Mouse (Mus musculus) stomach, embryonic 15.5 days (tissue): Measurements from ENCODE around the gene Foxg1. TPM values are rescaled to one million over a fixed set of nuclear protein-coding genes. Genes with fewer than 3 reads are reported as not detected.

ENCODE experiments used
- ATAC-seq: fragments of 200-750 bp; cut with Nextera tagmentation; 2 replicates; pipeline ENCODE4 v1.8.0; 2017; ENCODE audit warnings: low read depth, moderate number of reproducible peaks, moderate TSS enrichment; ENCODE audit not compliant: insufficient read depth, low FRiP score
- H3K27ac ChIP-seq: fragments of 300-500 bp; sonication (generic); 2 replicates; pipeline ENCODE4 v1.5.1; 2015; ENCODE audit warnings: mild to moderate bottlenecking, inconsistent platforms
- H3K27me3 ChIP-seq: fragments of 300-500 bp; sonication (generic); replicated peaks from 2 replicates; pipeline ENCODE4 v1.6.1; 2015; ENCODE audit warnings: inconsistent platforms
- H3K36me3 ChIP-seq: fragments of 300-500 bp; sonication (generic); 2 replicates; pipeline ENCODE4 v1.6.1; 2015; ENCODE audit warnings: inconsistent platforms
- H3K4me1 ChIP-seq: fragments of 300-500 bp; sonication (generic); 2 replicates; pipeline ENCODE4 v1.6.1; 2015; ENCODE audit warnings: inconsistent platforms
- H3K4me2 ChIP-seq: fragments of 300-500 bp; sonication (generic); 2 replicates; pipeline ENCODE4 v1.6.1; 2015; ENCODE audit warnings: mild to moderate bottlenecking, inconsistent platforms
- H3K4me3 ChIP-seq: fragments of 300-500 bp; sonication (generic); replicated peaks from 2 replicates; pipeline ENCODE4 v1.5.1; 2015; ENCODE audit warnings: inconsistent platforms
- H3K9ac ChIP-seq: fragments of 300-500 bp; sonication (generic); 2 replicates; pipeline ENCODE4 v1.6.1; 2015; ENCODE audit warnings: inconsistent platforms
- H3K9me3 ChIP-seq: fragments of 300-500 bp; sonication (generic); 2 replicates; pipeline ENCODE4 v1.6.1; 2016; ENCODE audit warnings: inconsistent platforms
- WGBS: fragments of 180-500 bp; shearing (Covaris S2); methylation state at CpG from one replicate; pipeline ENCODE4 v1.1.7; 2015; 5-methylcytosine and 5-hydroxymethylcytosine counted together
- polyA plus RNA-seq: library from polyadenylated mRNA; unstranded; fragments of >200 nt; fragmentation: Nextera tagmentation; extraction: Ambion mirVana; gene quantifications from 2 replicates; pipeline ENCODE4 v1.2.1, GENCODE M21; 2015

The Foxg1 gene
- polyA plus RNA-seq, 1 experiment from 2014 or later, result 0.06 TPM

- H3K27ac ChIP-seq, result no peak overlapping the region
- peaks cover 7% of the 10 kb centered on the region for H3K4me1 ChIP-seq
- no peak overlapping the region for H3K4me2 ChIP-seq
- no peaks in the 10 kb centered on the region for H3K9me3 ChIP-seq
- ATAC-seq, result no peak
- H3K4me3 ChIP-seq, result no peak overlapping the region
- H3K36me3 ChIP-seq, result no peaks in the 10 kb centered on the region
- peaks cover 64% of the 10 kb centered on the region for H3K27me3 ChIP-seq
- WGBS, result 26% methylated on average over 4 of the region's 4 CpGs
- H3K9ac ChIP-seq, result no peak overlapping the region
Observed at GRCm38 (mm10) chr12:49397443-49398162, 15.1 kb downstream of the Foxg1 start.

- Histone ChIP-seq H3K4me3 (no peak overlapping the region), H3K4me2 (no peak overlapping the region), H3K9ac (no peak overlapping the region), H3K27me3 (peaks cover 69% of the 10 kb centered on the region), H3K36me3 (no peaks in the 10 kb centered on the region), H3K4me1 (peaks cover 7% of the 10 kb centered on the region), H3K27ac (no peak overlapping the region), H3K9me3 (no peaks in the 10 kb centered on the region)
- ATAC-seq, result no peak
Observed at GRCm38 (mm10) chr12:49398163-49398540, 15.7 kb downstream of the Foxg1 start.

DNA sequence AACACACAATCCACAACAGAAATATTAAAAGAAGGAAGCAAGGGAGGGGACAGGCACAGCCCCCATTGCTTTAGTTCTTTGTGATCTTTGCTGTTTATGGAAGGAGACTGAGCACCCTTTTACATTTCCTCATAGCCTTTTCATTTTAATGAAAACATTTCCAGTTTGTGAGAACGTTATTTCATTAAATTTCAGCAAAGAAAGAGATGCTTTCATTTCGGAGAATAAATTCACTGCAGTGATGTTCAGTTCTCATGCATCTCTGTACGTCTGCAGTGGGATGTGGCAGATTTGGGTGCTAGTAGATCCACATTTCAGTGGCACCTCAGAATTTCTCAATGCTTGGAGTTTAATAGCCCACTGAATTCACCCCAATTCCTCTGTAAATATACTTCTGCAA is 16.2 kb downstream of the Foxg1 start:
- no peak for ATAC-seq
- 23% methylated on average over 3 of the region's 3 CpGs for WGBS

GRCm38 (mm10) chr12:49399611-49400010 is 17.2 kb downstream of the Foxg1 start:
- 2% methylated on average over 1 of the region's 1 CpGs for WGBS
- Histone ChIP-seq H3K36me3 (no peaks in the 10 kb centered on the region), H3K4me2 (no peak overlapping the region), H3K4me1 (peaks cover 7% of the 10 kb centered on the region), H3K4me3 (no peak overlapping the region), H3K27me3 (peaks cover 66% of the 10 kb centered on the region), H3K27ac (no peak overlapping the region), H3K9me3 (no peaks in the 10 kb centered on the region), H3K9ac (no peak overlapping the region)
- no peak for ATAC-seq

More for the DNA sequence above, 16.2 kb downstream of the Foxg1 start:
- Histone ChIP-seq H3K27ac (no peak overlapping the region), H3K4me2 (no peak overlapping the region), H3K27me3 (peaks cover 71% of the 10 kb centered on the region), H3K9me3 (no peaks in the 10 kb centered on the region), H3K4me3 (no peak overlapping the region), H3K4me1 (peaks cover 7% of the 10 kb centered on the region), H3K9ac (no peak overlapping the region), H3K36me3 (no peaks in the 10 kb centered on the region)

DNA sequence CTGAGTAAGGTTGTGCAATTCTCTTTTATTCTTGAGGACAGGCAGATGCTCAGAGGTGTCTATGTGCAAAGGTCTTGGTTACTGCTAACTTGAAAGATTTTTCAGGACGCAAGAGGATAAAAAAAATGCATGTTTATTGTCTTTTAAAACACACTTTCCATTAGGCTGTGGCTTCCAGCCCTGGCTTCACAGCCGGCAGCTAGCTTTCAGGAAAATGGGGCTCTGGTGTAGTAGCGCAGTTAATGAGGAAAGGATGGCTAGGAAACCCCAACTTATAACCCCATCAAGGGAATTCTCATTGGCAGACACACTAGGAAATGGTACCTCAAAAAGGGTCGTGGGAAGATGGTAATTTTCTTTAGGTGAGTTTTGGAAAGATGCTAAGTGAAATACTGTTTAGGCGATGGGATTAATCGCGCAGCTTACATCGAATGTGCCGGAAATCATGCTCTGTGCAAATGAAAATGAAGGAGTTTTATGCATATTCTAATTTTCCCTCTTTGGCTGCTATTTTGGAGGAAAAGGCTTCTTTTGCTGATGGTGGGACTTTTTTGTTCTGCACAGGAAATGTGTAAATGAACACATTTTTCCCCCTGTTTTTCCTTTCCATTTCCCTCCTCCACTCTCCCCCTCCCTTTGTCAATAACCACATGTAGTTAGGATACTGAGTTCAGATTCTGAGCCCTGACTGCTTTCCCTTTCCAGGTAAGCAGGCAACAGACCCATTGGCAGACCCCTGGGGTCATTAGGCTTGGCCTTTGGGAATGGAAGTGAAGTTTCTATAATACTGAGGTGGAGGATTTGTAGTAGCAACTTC is 17.8 kb downstream of the Foxg1 start:
- no peak overlapping the region for H3K4me3 ChIP-seq
- no peak overlapping the region for H3K4me2 ChIP-seq
- no peaks in the 10 kb centered on the region for H3K36me3 ChIP-seq
- WGBS, result 6% methylated on average over 9 of the region's 9 CpGs
- H3K9me3 ChIP-seq, result no peaks in the 10 kb centered on the region
- H3K4me1 ChIP-seq, result peaks cover 7% of the 10 kb centered on the region
- no peak for ATAC-seq
- H3K9ac ChIP-seq, result no peak overlapping the region
- H3K27me3 ChIP-seq, result peaks cover 60% of the 10 kb centered on the region
- H3K27ac ChIP-seq, result no peak overlapping the region

GRCm38 (mm10) chr12:49400853-49401118 is 18.3 kb downstream of the Foxg1 start:
- Histone ChIP-seq H3K4me3 (peak overlapping the region; percentile 41), H3K9me3 (no peaks in the 10 kb centered on the region), H3K27me3 (peaks cover 58% of the 10 kb centered on the region), H3K4me2 (peak overlapping the region; percentile 89), H3K27ac (no peak overlapping the region), H3K4me1 (peaks cover 7% of the 10 kb centered on the region), H3K36me3 (no peaks in the 10 kb centered on the region), H3K9ac (no peak overlapping the region)
- 0 out of 2 replicates have a peak, but pooled peaks have one; percentile 50 for ATAC-seq
- WGBS, result under 1% methylated on average over 8 of the region's 8 CpGs

DNA sequence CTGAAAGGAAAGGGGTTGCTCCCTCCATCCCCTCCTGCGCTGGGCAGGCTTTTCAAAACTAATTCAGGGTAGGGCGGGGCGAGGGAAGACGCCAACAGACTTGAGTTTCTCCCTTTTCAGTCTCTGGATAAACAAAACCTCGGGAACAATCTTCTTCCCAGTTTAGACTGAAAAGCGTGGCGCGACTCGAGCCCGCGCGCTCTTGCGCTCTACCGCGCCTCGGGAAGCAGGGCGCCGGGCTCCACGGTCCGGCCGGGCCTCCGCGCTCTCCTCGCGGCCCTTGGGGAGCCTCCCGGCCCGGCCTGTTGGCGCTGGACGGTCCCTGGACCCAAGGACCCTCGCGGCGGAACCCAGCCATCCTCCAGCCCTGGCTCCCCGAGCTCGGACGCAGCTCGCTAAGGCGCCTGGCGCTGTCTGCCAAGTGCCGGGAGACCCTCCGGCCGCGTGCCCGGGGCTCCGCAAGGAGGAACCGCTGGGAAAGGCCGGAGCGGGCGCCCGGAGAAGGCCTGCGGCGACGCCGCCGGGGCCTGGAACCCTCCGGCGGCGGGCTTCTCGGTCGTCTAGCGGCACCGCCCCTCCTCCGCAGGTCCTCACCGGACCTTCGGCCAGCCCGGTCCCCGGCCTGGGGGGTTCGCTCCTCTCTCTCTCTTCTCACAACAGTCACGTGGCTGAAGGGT is 18.8 kb downstream of the Foxg1 start:
- no peaks in the 10 kb centered on the region for H3K9me3 ChIP-seq
- WGBS, result under 1% methylated on average over 68 of the region's 68 CpGs
- H3K36me3 ChIP-seq, result no peaks in the 10 kb centered on the region
- ATAC-seq, result peak; percentile 53; the same call in 1 of the 2 replicates
- H3K4me2 ChIP-seq, result peak overlapping the region; percentile 89
- no peak overlapping the region for H3K27ac ChIP-seq
- peaks cover 7% of the 10 kb centered on the region for H3K4me1 ChIP-seq
- H3K4me3 ChIP-seq, result peak overlapping the region; percentile 41
- H3K9ac ChIP-seq, result no peak overlapping the region
- H3K27me3 ChIP-seq, result peaks cover 55% of the 10 kb centered on the region

DNA sequence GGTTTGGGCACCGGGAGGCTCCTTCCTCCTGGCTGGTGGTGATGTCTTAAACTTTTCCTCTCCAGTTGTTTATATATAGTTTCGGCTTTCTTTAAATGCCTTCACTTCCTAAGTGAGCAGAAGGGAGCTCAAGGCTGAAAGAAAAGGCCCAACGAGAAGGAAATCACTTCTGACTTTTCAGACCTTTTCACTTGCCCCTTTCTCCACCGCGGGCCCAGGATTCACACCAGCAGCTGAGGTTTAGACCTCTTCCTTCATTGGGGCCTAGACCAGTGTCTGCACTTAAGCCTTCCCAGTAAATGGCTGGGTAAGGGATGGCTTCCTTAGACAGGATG is 19.3 kb downstream of the Foxg1 start:
- 0% methylated on average over 5 of the region's 5 CpGs for WGBS
- no peak for ATAC-seq
- Histone ChIP-seq H3K9ac (no peak overlapping the region), H3K4me3 (peak overlapping the region; percentile 41), H3K4me1 (peaks cover 7% of the 10 kb centered on the region), H3K27ac (no peak overlapping the region), H3K4me2 (peak overlapping the region; percentile 89), H3K36me3 (no peaks in the 10 kb centered on the region), H3K27me3 (peaks cover 52% of the 10 kb centered on the region), H3K9me3 (no peaks in the 10 kb centered on the region)

DNA sequence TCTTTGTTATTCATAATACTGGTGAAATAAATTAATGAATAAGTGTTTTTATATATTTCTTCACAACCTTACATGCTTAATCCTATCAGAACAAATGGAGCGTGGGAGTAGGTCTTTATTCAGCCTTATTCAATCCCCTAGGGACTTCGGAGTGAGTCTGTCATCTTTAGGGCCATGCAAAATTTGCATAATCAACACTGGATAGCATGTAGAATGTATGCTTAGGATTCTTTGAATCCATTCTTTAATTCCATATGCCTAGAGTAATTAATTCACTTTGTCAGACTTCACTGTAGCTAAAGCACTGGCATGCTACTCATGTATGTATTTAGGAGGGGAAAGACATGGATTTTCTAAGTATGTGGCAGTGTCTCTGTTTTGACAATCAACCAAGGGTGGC is 27.4 kb downstream of the Foxg1 start:
- Histone ChIP-seq H3K4me2 (no peak overlapping the region), H3K9me3 (no peaks in the 10 kb centered on the region), H3K4me3 (no peak overlapping the region), H3K27ac (no peak overlapping the region), H3K27me3 (no peaks in the 10 kb centered on the region), H3K9ac (no peak overlapping the region), H3K4me1 (no peaks in the 10 kb centered on the region), H3K36me3 (no peaks in the 10 kb centered on the region)
- 86% methylated on average over 2 of the region's 2 CpGs for WGBS
- no peak for ATAC-seq

- no peak overlapping the region for H3K4me3 ChIP-seq
- 69% methylated on average over 3 of the region's 3 CpGs for WGBS
- ATAC-seq, result no peak
- H3K27me3 ChIP-seq, result no peaks in the 10 kb centered on the region
- H3K4me1 ChIP-seq, result no peaks in the 10 kb centered on the region
- H3K9ac ChIP-seq, result no peak overlapping the region
- no peak overlapping the region for H3K27ac ChIP-seq
- no peak overlapping the region for H3K4me2 ChIP-seq
- H3K9me3 ChIP-seq, result no peaks in the 10 kb centered on the region
- no peaks in the 10 kb centered on the region for H3K36me3 ChIP-seq
Observed at GRCm38 (mm10) chr12:49417963-49418362, 35.5 kb downstream of the Foxg1 start.
